Mouse (Mus musculus) lung, postnatal 25 days (tissue): ENCODE results near the gene Cda.

ENCODE experiments used
- DNase-seq: peaks from one replicate; pipeline ENCODE4 v3.0.0; 2022; ENCODE audit warnings: low spot score

The Cda gene

GRCm38 (mm10) chr4:138367641-138368497 is at the start of gene Cda:
Gene Cda, minus strand, starts transcription at chr4:138367992.
- peak; percentile 88 for DNase-seq

- no peak for DNase-seq
Measured at GRCm38 (mm10) chr4:138416414-138416813, 48.6 kb upstream of the Cda start.

- no peak for DNase-seq
Measured at GRCm38 (mm10) chr4:138415991-138416390, 48.2 kb upstream of the Cda start.

- no peak for DNase-seq
Measured at GRCm38 (mm10) chr4:138414725-138415124, 46.9 kb upstream of the Cda start.

- no peak for DNase-seq
Measured at GRCm38 (mm10) chr4:138411504-138412121, 43.8 kb upstream of the Cda start.

GRCm38 (mm10) chr4:138411011-138411410 is 43.2 kb upstream of the Cda start:
- no peak for DNase-seq

- no peak for DNase-seq
Measured at GRCm38 (mm10) chr4:138407479-138408194, 39.8 kb upstream of the Cda start.

- DNase-seq: peak; percentile 24
Measured at GRCm38 (mm10) chr4:138404806-138405205, 37.0 kb upstream of the Cda start.

GRCm38 (mm10) chr4:138396711-138397110 is 28.9 kb upstream of the Cda start:
- DNase-seq: no peak

GRCm38 (mm10) chr4:138395971-138396645 is 28.3 kb upstream of the Cda start, which contains the start of gene Fam43b:
Gene Fam43b, minus strand, starts transcription at chr4:138396528.
- DNase-seq: no peak

GRCm38 (mm10) chr4:138395087-138395970 is 27.5 kb upstream of the Cda start:
- DNase-seq: no peak

- DNase-seq: no peak
Measured at GRCm38 (mm10) chr4:138393703-138394102, 25.9 kb upstream of the Cda start.

GRCm38 (mm10) chr4:138383789-138384188 is 16.0 kb upstream of the Cda start:
- no peak for DNase-seq

- DNase-seq: no peak
Measured at GRCm38 (mm10) chr4:138382462-138382861, 14.7 kb upstream of the Cda start.

- no peak for DNase-seq
Measured at GRCm38 (mm10) chr4:138380132-138380689, 12.4 kb upstream of the Cda start.

- DNase-seq: peak; percentile 75
Measured at GRCm38 (mm10) chr4:138379091-138379840, 11.5 kb upstream of the Cda start.

- DNase-seq: no peak
Measured at GRCm38 (mm10) chr4:138377526-138377925, 9.7 kb upstream of the Cda start.

GRCm38 (mm10) chr4:138375117-138375516 is 7.3 kb upstream of the Cda start:
- no peak for DNase-seq

GRCm38 (mm10) chr4:138370996-138371516 is 3.3 kb upstream of the Cda start:
- DNase-seq: no peak
